Mouse (Mus musculus) layer of hippocampus, postnatal 25 days (tissue): ENCODE results near the gene Ctdspl. TPM values are rescaled to one million over a fixed set of nuclear protein-coding genes. Genes with fewer than 3 reads are reported as not detected.

ENCODE experiments used
- DNase-seq, 2 experiments: peaks; one replicate each; pipeline ENCODE4 v3.0.0; 2022; ENCODE audit warnings: mixed read lengths in 2 of 2, low spot score in 1 of 2; ENCODE audit errors: extremely low spot score in 1 of 2
- total RNA-seq, 2 experiments: library from RNA; stranded (reverse); gene quantifications; 2 replicates each; pipeline ENCODE4 v1.2.3; 2021

The Ctdspl gene
- total RNA-seq = 10 to 100 TPM; 23.7 to 24.4 TPM

DNA sequence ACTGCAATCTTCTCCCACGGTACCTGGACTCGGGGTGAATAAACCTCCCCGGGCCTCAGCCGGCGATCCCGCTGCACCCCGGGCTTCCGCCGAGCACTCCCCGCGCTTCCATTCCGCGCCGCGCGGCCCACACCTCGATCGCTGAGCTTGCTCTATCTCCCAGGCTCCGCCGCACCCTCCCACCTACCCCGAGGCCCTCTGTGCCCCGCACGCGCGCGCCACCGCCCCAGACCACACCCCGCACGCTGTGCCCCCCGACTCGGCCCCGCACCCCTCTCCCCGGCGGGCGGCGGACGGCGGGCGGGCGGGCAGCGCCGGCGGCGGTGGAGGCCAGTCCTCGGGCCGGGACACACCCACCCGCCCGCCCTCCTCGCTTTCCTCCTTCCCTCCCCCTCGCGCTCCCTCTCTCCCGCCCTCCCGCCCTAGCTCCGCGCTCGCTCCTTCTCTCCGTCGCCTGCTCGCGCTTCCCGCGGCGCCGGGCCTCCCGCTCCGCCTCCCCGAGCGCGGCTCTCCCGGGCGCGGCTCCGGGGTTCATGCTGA, at the start of gene Ctdspl:
Ctdspl (plus strand) TSS at position 343 of the 540 bp plus-strand sequence.
- DNase-seq = peak in 1 of 2 experiments; percentile 68

DNA sequence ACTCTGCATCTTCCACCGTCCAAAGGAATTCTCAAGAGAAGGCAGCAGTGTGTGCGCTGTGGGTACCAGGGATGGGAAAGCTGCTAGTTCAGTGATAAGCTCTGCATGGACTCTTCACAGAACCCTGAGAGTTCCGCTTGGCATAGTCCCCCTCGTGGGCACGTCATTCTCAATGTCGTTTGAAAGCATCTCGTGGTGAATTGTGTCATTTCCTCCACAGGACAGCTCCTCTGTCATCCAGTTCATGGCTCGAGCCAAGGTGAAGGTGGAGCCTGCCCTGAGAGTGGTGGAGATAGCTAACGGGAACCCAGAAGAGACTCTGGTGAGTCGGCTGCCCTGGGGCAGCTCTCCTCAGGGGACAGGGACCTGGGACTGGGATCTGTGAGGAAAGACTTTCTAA, 49.4 kb upstream of the Ctdspl start:
- no peak for DNase-seq

- no peak for DNase-seq
Observed at GRCm38 (mm10) chr9:118877365-118878008, 48.8 kb upstream of the Ctdspl start.

- DNase-seq = no peak
Observed at GRCm38 (mm10) chr9:118878596-118878995, 47.7 kb upstream of the Ctdspl start.

GRCm38 (mm10) chr9:118881281-118881945, 44.8 kb upstream of the Ctdspl start:
- DNase-seq = peak in 1 of 2 experiments; percentile 22

DNA sequence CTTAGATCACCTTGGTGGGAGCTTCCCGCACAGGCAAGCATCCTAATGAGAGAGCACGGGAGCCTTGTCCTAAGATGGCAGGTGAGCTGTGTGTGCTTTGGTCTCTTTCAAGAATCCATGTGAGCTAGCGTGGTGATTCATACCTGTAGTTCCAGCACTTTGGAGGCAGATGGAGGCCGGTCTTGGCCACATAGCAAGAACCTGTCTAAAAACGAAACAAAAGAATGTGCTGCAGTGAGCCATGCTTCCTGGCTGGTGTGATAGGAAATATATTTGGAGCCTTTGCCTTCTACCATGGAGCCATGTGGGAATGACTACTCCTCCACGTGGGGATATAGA, 44.3 kb upstream of the Ctdspl start:
- DNase-seq = no peak

GRCm38 (mm10) chr9:118883150-118883549, 43.1 kb upstream of the Ctdspl start:
- no peak for DNase-seq

DNA sequence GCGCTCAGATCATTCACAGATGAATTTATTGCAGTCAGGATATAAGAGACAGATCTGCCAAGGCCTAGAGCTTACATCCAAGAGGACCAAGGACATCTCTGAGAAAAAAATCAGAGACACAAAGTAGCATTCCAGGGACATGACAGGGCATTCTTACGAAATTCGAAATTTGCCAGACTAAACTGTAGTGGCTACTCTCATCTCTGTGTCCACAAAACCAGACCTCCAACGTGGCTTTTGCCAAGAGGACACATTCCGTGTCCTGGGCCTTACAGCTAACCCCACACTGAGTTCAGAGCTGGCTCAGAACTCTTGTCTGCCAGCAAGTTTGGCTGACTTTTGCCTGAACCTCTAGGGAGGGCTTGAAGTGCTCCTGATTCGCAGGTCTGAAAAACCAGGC, 40.5 kb upstream of the Ctdspl start:
- no peak for DNase-seq

DNA sequence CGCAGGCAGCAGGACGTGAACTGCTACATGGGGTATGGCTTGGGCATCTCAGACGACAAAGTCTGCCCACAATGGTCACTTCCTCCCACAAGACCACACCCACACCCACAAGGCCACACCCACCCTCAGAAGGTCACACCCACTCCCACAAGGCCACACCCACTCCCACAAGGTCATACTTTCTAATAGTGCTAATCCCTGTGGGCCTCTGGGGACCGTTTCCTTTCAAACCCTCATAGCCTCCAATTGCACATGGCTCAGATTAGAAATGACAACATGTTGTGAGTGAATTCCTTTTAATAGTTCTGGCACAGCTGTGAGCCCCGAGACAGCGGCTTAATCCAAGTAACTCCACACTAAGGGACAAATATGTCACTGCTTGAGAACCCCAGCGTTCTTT, 39.1 kb upstream of the Ctdspl start:
- DNase-seq = no peak

GRCm38 (mm10) chr9:118887734-118888133, 38.5 kb upstream of the Ctdspl start:
- no peak for DNase-seq

DNA sequence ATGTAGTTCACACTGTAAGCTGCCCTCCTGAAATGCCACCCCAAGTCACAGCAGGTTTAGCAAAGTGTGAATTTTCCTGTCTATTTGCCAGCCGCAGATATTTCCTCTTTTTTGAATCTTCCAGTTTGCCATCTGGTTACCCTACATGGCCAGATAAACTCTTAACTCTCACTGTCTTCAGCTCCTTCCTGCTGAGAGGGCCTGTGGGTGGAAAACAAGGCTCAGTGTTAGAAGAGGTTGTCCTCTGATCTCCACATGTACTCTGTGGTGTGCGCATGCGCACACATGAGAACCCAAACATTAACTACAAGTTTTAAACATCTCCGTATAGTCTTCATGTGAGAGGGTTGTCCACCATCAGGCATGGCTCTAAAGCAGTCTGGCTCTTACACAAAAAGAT, 36.1 kb upstream of the Ctdspl start:
- no peak for DNase-seq

DNA sequence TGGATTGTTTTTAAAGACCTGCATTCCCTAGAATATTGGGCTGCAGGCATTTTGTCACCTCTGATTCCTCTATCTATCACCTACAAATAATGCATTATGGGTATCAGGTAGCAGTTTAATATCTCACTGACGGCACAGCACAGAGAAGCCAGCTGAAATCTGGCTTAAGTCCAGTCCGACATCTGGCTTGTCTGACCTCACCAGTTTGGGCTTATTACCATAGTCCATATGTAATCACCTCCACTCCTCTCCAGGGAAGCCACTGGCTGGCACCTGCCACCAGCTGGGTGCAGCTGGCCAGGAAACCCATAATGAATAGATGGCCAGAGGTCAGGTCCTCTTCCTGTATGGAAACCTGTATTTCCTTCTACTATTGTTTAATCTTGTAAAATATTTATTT, 35.6 kb upstream of the Ctdspl start:
- no peak for DNase-seq

DNA sequence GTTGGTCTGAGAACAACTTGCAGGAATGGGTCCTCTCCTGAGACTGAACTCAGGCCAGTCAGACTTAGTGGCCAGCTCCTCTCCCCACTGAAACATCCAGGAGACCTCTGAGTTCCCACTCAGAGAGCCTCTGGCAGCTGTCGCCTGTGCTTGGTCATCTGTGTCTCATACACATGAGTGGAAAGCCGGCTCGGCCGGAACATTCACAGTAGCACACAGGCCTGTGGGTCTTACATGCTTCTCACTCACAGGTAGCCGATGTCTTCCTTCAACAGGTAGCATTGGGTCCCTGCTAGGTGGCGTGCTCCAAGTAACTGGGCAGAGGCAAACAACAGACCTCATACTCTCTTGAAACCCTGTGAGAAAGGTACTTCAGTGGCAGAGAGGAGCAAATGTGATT, 35.2 kb upstream of the Ctdspl start:
- no peak for DNase-seq

- no peak for DNase-seq
Observed at GRCm38 (mm10) chr9:118891593-118891992, 34.7 kb upstream of the Ctdspl start.

GRCm38 (mm10) chr9:118895101-118895500, 31.2 kb upstream of the Ctdspl start:
- DNase-seq = no peak

DNA sequence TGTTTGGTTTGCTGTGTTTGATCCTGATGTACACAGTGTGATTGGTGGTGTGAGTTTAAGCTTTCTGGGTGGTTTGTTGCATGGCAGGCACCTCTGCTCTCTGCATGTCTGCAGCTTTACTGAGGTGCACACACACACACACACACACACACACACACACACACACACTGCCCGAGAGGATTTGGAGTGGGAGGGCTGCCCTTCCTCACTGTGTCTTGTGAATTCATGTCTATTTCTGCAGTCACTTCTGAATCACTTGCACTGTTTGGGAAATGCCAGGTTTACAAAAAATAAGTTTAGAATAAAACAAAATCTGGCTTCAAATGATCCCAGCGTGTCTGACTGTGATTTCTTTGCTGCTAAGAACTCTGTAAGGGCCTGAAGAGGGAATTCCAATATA, 25.6 kb upstream of the Ctdspl start:
- no peak for DNase-seq

DNA sequence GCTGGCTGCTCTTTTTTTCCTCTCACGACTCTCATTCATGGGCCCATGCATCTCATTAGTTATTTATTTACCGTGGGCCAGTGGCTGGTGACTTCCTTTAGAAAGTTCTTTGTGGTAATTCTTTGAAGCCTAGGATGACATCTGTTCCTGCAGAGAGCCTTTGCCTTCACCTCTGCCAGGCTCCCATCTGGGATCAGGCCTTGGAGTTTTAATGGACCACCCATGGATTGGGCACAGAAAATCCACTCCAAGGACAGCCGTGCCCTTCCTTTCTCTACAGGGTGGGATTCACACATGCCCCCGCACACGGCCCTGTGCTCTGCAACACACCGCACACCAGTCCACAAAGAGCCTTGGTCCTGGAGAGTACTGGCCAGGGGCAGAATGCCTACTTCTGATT, 24.3 kb upstream of the Ctdspl start:
- DNase-seq = no peak

- peak; percentile 63 to 88 for DNase-seq
Observed at GRCm38 (mm10) chr9:118907934-118908620, 18.2 kb upstream of the Ctdspl start.

GRCm38 (mm10) chr9:118913048-118913447, 13.2 kb upstream of the Ctdspl start:
- no peak for DNase-seq

DNA sequence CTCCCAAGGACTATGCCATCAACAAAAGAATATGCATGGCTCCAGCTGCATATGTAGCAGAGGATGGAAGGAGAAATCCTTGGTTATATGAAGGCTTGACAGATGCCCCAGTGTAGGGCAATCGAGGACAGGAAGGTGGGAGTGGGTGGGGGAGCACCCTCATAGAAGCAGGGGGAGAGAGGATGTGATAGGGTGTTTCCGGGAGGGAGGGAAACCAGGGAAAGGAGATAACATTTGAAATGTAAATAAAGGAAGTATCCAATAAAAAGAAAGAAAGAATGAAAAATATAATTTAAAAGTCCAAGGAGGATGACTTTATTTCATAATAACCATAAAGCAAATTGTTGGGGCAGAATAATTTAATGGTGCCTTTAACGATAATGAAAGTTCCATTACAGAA, 12.6 kb upstream of the Ctdspl start:
- no peak for DNase-seq

DNA sequence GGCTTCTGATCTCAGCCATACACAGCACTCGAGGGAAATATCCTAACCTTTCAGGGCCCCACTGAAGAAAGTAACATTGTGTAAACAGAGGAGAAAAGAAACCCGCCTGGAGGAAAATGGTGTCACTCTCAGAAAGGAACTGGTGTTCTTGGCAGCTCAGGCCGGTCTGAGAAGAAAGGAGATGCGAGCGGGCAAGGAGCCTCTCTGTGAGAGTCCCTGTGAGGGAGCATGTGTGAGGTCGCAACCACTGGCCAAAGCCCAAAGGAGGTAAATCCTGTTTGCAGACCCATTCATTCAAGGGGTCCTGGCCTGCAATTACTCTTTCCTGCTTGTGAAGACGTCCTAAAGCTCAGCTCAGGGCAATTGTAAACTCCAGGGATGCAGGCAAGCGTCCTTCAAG, 11.7 kb upstream of the Ctdspl start:
- DNase-seq = no peak

GRCm38 (mm10) chr9:118915290-118915689, 11.0 kb upstream of the Ctdspl start:
- DNase-seq = peak in 1 of 2 experiments; percentile 53
